Comparison of ENCODE assay signal across 7 mouse cellular contexts in genomic region chr19:4879324-4879703, GRCm38 (mm10). TPM values are rescaled to one million over a fixed set of nuclear protein-coding genes. Genes with fewer than 3 reads are reported as not detected.
A peak's percentile ranks its signal among the peaks of the same experiment; 100 is the strongest.
DNase-seq lines count a peak whose midpoint lies in the region; ATAC-seq lines count a peak whose summit lies in the region.

No protein-coding gene starts in this region.

- H3K36me3 ChIP-seq in lung, embryonic 15.5 days, result no peaks in the 10 kb centered on the region
- no peaks in the 10 kb centered on the region for H3K36me3 ChIP-seq in forebrain, embryonic 11.5 days (ENCODE audit: control insufficient read depth, insufficient read depth, low read length)
- no peaks in the 10 kb centered on the region for H3K36me3 ChIP-seq in limb, embryonic 15.5 days
- H3K36me3 ChIP-seq in stomach, embryonic 16.5 days (ENCODE audit: control insufficient read depth, insufficient read depth, low read length), result no peaks in the 10 kb centered on the region

- WGBS in lung, embryonic 15.5 days, result 58% methylated on average over 10 of the region's 10 CpGs
- 63% methylated on average over 10 of the region's 10 CpGs for WGBS in forebrain, embryonic 11.5 days
- WGBS in limb, embryonic 15.5 days, result 41% methylated on average over 10 of the region's 10 CpGs
- WGBS in stomach, embryonic 16.5 days, result 63% methylated on average over 10 of the region's 10 CpGs

- H3K9ac ChIP-seq in lung, embryonic 15.5 days, result peak overlapping the region; percentile 90
- H3K9ac ChIP-seq in forebrain, embryonic 11.5 days (ENCODE audit: low read length), result no peak overlapping the region
- H3K9ac ChIP-seq in limb, embryonic 15.5 days, result no peak overlapping the region
- H3K9ac ChIP-seq in stomach, embryonic 16.5 days (ENCODE audit: low read length), result peak overlapping the region; percentile 95

- no peak for ATAC-seq in lung, embryonic 15.5 days (ENCODE audit: borderline replicate concordance, extremely low read depth, low FRiP score, low TSS enrichment)
- ATAC-seq in forebrain, embryonic 11.5 days (replicated peaks; ENCODE audit: low FRiP score), result no peak
- ATAC-seq in limb, embryonic 15.5 days (ENCODE audit: insufficient number of reproducible peaks, low FRiP score, low TSS enrichment, low read depth), result no peak
- ATAC-seq in stomach, embryonic 16.5 days (ENCODE audit: insufficient read depth, low FRiP score), result no peak

- H3K27me3 ChIP-seq in lung, embryonic 15.5 days, result no peaks in the 10 kb centered on the region
- no peaks in the 10 kb centered on the region; the same call in 1 of the 2 replicates for H3K27me3 ChIP-seq in forebrain, embryonic 11.5 days (ENCODE audit: control insufficient read depth, insufficient read depth, low read length)
- H3K27me3 ChIP-seq in limb, embryonic 15.5 days, result no peaks in the 10 kb centered on the region
- H3K27me3 ChIP-seq in stomach, embryonic 16.5 days (ENCODE audit: control insufficient read depth, insufficient read depth, low read length), result no peaks in the 10 kb centered on the region

- H3K4me3 ChIP-seq in lung, embryonic 15.5 days, result peak overlapping the region; percentile 92
- peak overlapping the region; percentile 88 for H3K4me3 ChIP-seq in forebrain, embryonic 11.5 days (ENCODE audit: low read depth, low read length)
- H3K4me3 ChIP-seq in limb, embryonic 15.5 days, result peak overlapping the region; percentile 81
- H3K4me3 ChIP-seq in stomach, embryonic 16.5 days (replicated peaks; ENCODE audit: low read length), result peak overlapping the region; percentile 98

- no peak for DNase-seq in lung, postnatal 10 days
- no peak for DNase-seq in forebrain, embryonic 11.5 days (ENCODE audit: low spot score)
- DNase-seq in cerebellum, postnatal 36 days, result no peak
- no peak for DNase-seq in urinary bladder, postnatal 14 days (ENCODE audit: low spot score)

- H3K4me2 ChIP-seq in lung, embryonic 15.5 days, result peak overlapping the region; percentile 96
- H3K4me2 ChIP-seq in forebrain, embryonic 11.5 days (ENCODE audit: low read depth, low read length, severe bottlenecking), result peak overlapping the region; percentile 91
- H3K4me2 ChIP-seq in limb, embryonic 15.5 days, result peak overlapping the region; percentile 92
- H3K4me2 ChIP-seq in stomach, embryonic 16.5 days (ENCODE audit: low read depth, low read length), result peak overlapping the region; percentile 93

- no peak overlapping the region for H3K27ac ChIP-seq in lung, embryonic 15.5 days
- no peak overlapping the region for H3K27ac ChIP-seq in forebrain, embryonic 11.5 days (ENCODE audit: low read depth, low read length)
- no peak overlapping the region for H3K27ac ChIP-seq in limb, embryonic 15.5 days
- no peak overlapping the region for H3K27ac ChIP-seq in stomach, embryonic 16.5 days (ENCODE audit: low read length)

- no peaks in the 10 kb centered on the region for H3K9me3 ChIP-seq in lung, embryonic 15.5 days
- H3K9me3 ChIP-seq in forebrain, embryonic 11.5 days (ENCODE audit: control insufficient read depth, low read length), result no peaks in the 10 kb centered on the region
- H3K9me3 ChIP-seq in limb, embryonic 15.5 days, result no peaks in the 10 kb centered on the region
- no peaks in the 10 kb centered on the region for H3K9me3 ChIP-seq in stomach, embryonic 16.5 days (replicated peaks; ENCODE audit: control insufficient read depth, low read length)

- peaks cover 14% of the 10 kb centered on the region for H3K4me1 ChIP-seq in lung, embryonic 15.5 days
- H3K4me1 ChIP-seq in forebrain, embryonic 11.5 days (replicated peaks; ENCODE audit: control insufficient read depth, insufficient read depth, low read length), result peaks cover 8% of the 10 kb centered on the region; the same call in 1 of the 2 replicates
- peaks cover 29% of the 10 kb centered on the region for H3K4me1 ChIP-seq in limb, embryonic 15.5 days
- peaks cover 4% of the 10 kb centered on the region for H3K4me1 ChIP-seq in stomach, embryonic 16.5 days (ENCODE audit: control insufficient read depth, insufficient read depth, low read length)

RNA-seq across cellular contexts. Expression of gene Zdhhc24, which starts 0.8 kb away (rescaled TPM):
- polyA plus RNA-seq in lung, embryonic 15.5 days (2015; fragmentation: Nextera tagmentation; extraction: Ambion mirVana), result 10.0 and 10.6 TPM in 2 replicates
- polyA plus RNA-seq in forebrain, embryonic 11.5 days (2014; fragmentation: Nextera tagmentation; extraction: Ambion mirVana), result 12.3 and 15.7 TPM in 2 replicates
- 9.9 and 11.4 TPM in 2 replicates for polyA plus RNA-seq in limb, embryonic 15.5 days (2015; fragmentation: Nextera tagmentation; extraction: Ambion mirVana)
- polyA plus RNA-seq in stomach, embryonic 16.5 days (2015; fragmentation: Nextera tagmentation; extraction: Ambion mirVana), result 11.6 and 12.5 TPM in 2 replicates

RNA-seq across cellular contexts. Expression of gene Actn3, which starts 1.6 kb away (rescaled TPM):
- polyA plus RNA-seq in lung, embryonic 15.5 days (2015; fragmentation: Nextera tagmentation; extraction: Ambion mirVana), result 1.6 and 3.6 TPM in 2 replicates
- 1.8 and 2.2 TPM in 2 replicates for polyA plus RNA-seq in forebrain, embryonic 11.5 days (2014; fragmentation: Nextera tagmentation; extraction: Ambion mirVana)
- polyA plus RNA-seq in limb, embryonic 15.5 days (2015; fragmentation: Nextera tagmentation; extraction: Ambion mirVana), result 9.5 and 14.1 TPM in 2 replicates
- 5.3 and 8.9 TPM in 2 replicates for polyA plus RNA-seq in stomach, embryonic 16.5 days (2015; fragmentation: Nextera tagmentation; extraction: Ambion mirVana)

RNA-seq across cellular contexts. Expression of gene Ctsf, which starts 24.4 kb away (rescaled TPM):
- polyA plus RNA-seq in lung, embryonic 15.5 days (2015; fragmentation: Nextera tagmentation; extraction: Ambion mirVana), result 21.8 and 25.3 TPM in 2 replicates
- polyA plus RNA-seq in forebrain, embryonic 11.5 days (2014; fragmentation: Nextera tagmentation; extraction: Ambion mirVana), result 20.2 and 27.6 TPM in 2 replicates
- 48.6 and 49.4 TPM in 2 replicates for polyA plus RNA-seq in limb, embryonic 15.5 days (2015; fragmentation: Nextera tagmentation; extraction: Ambion mirVana)
- polyA plus RNA-seq in stomach, embryonic 16.5 days (2015; fragmentation: Nextera tagmentation; extraction: Ambion mirVana), result 28.4 and 34.1 TPM in 2 replicates

RNA-seq across cellular contexts. Expression of gene Bbs1, which starts 27.1 kb away (rescaled TPM):
- polyA plus RNA-seq in lung, embryonic 15.5 days (2015; fragmentation: Nextera tagmentation; extraction: Ambion mirVana), result 5.7 and 6.3 TPM in 2 replicates
- polyA plus RNA-seq in forebrain, embryonic 11.5 days (2014; fragmentation: Nextera tagmentation; extraction: Ambion mirVana), result 8.7 and 13.9 TPM in 2 replicates
- polyA plus RNA-seq in limb, embryonic 15.5 days (2015; fragmentation: Nextera tagmentation; extraction: Ambion mirVana), result 3.0 and 3.3 TPM in 2 replicates
- 2.8 and 3.6 TPM in 2 replicates for polyA plus RNA-seq in stomach, embryonic 16.5 days (2015; fragmentation: Nextera tagmentation; extraction: Ambion mirVana)

RNA-seq across cellular contexts. Expression of gene Ccdc87, which starts 40.1 kb away (rescaled TPM):
- polyA plus RNA-seq in lung, embryonic 15.5 days (2015; fragmentation: Nextera tagmentation; extraction: Ambion mirVana), result 0.20 and 0.33 TPM in 2 replicates
- polyA plus RNA-seq in forebrain, embryonic 11.5 days (2014; fragmentation: Nextera tagmentation; extraction: Ambion mirVana), result 0.11 and 0.17 TPM in 2 replicates
- 0.16 TPM in 1 of 2 replicates, not detected in the other for polyA plus RNA-seq in limb, embryonic 15.5 days (2015; fragmentation: Nextera tagmentation; extraction: Ambion mirVana)
- polyA plus RNA-seq in stomach, embryonic 16.5 days (2015; fragmentation: Nextera tagmentation; extraction: Ambion mirVana), result 0.09 TPM in 1 of 2 replicates, not detected in the other

Comparison
In these comparisons a context has a peak if more than half of its experiments do, and no peak if none do; other contexts are left out.
1. H3K9ac ChIP-seq: peak in lung, embryonic 15.5 days (single experiment) and stomach, embryonic 16.5 days (single experiment); none in forebrain, embryonic 11.5 days (single experiment) and limb, embryonic 15.5 days (single experiment).
2. Peak in every context shown above with its lines, with median percentiles within 50 percentile points of each other: H3K4me2 ChIP-seq and H3K4me3 ChIP-seq.